Mouse (Mus musculus) liver, embryonic 14.5 days (tissue): ENCODE measurements around the gene OR5BS1P. TPM values are rescaled to one million over a fixed set of nuclear protein-coding genes. Genes with fewer than 3 reads are reported as not detected.
"Not testable (repeated sequence)": the region's sequence is repeated elsewhere in the genome, so short reads cannot be mapped to it uniquely, and the experiment has no call there.

Source experiments
- ATAC-seq: fragments of 200-750 bp; cut with Nextera tagmentation; 2 replicates; pipeline ENCODE4 v1.8.0; 2017; ENCODE audit warnings: moderate number of reproducible peaks, mild to moderate bottlenecking, moderate library complexity; ENCODE audit not compliant: insufficient read depth
- DNase-seq, 3 experiments: peaks; one replicate each; pipeline ENCODE4 v3.0.0-alpha.2; 2012 to 2013; ENCODE audit warnings: low read depth in 3 of 3, low spot score in 3 of 3
- H3K27ac ChIP-seq: fragments of 300-500 bp; sonication (generic); 2 replicates; pipeline ENCODE4 v1.5.1; 2014; ENCODE audit warnings: moderate library complexity, mild to moderate bottlenecking, control low read depth, inconsistent platforms
- H3K27me3 ChIP-seq: fragments of 300-500 bp; sonication (generic); 2 replicates; pipeline ENCODE4 v1.6.1; 2014; ENCODE audit warnings: mild to moderate bottlenecking, low read length, moderate library complexity; ENCODE audit not compliant: control insufficient read depth, insufficient read depth
- H3K36me3 ChIP-seq: fragments of 300-500 bp; sonication (generic); replicated peaks from 2 replicates; pipeline ENCODE4 v1.6.1; 2014; ENCODE audit warnings: low read depth; ENCODE audit not compliant: control insufficient read depth, insufficient read depth
- H3K4me1 ChIP-seq, 2 experiments: fragments of 200-500 bp in 1 of 2; fragments of 300-500 bp in 1 of 2; sonication (generic) in 1 of 2; replicated peaks; 2 replicates each; pipeline ENCODE4 v1.6.1; 2012 to 2014; ENCODE audit warnings: antibody characterized with exemption in 1 of 2, inconsistent platforms in 1 of 2, low read length in 1 of 2; ENCODE audit not compliant: control insufficient read depth in 2 of 2, insufficient read depth in 2 of 2
- H3K4me2 ChIP-seq: fragments of 300-500 bp; sonication (generic); 2 replicates; pipeline ENCODE4 v1.6.1; 2014; ENCODE audit warnings: low read depth, mild to moderate bottlenecking, control low read depth, moderate library complexity
- H3K4me3 ChIP-seq, 2 experiments: fragments of 200-500 bp in 1 of 2; fragments of 300-500 bp in 1 of 2; sonication (generic) in 1 of 2; 2 replicates each; pipeline ENCODE4 v1.5.1; 2012 to 2014; ENCODE audit warnings: low read depth in 2 of 2, low read length in 2 of 2, mild to moderate bottlenecking in 2 of 2, control low read depth in 1 of 2, inconsistent platforms in 1 of 2, moderate library complexity in 1 of 2; ENCODE audit not compliant: insufficient read depth in 1 of 2
- H3K9ac ChIP-seq: fragments of 300-500 bp; sonication (generic); replicated peaks from 2 replicates; pipeline ENCODE4 v1.6.1; 2014; ENCODE audit warnings: mild to moderate bottlenecking, control low read depth, moderate library complexity
- H3K9me3 ChIP-seq: fragments of 300-500 bp; sonication (generic); 2 replicates; pipeline ENCODE4 v1.6.1; 2016; ENCODE audit warnings: low read length, mixed read lengths; ENCODE audit not compliant: control insufficient read depth
- CTCF ChIP-seq: IDR thresholded peaks from 2 replicates; pipeline ENCODE4 v1.5.1; 2016; ENCODE audit warnings: antibody characterized with exemption, low read depth, control low read depth
- EP300 ChIP-seq: IDR thresholded peaks from 2 replicates; pipeline ENCODE4 v1.6.1; 2016; ENCODE audit warnings: antibody characterized with exemption, low read depth
- WGBS: fragments of 180-500 bp; shearing (Covaris S2); extraction: QIAGEN DNeasy Blood & Tissue Kit; methylation state at CpG from one replicate; pipeline ENCODE4 v1.1.7; 2014; ENCODE audit not compliant: insufficient replicate concordance; 5-methylcytosine and 5-hydroxymethylcytosine counted together
- polyA plus RNA-seq, 2 experiments: library from polyadenylated mRNA; depleted of rRNA in 1 of 2; stranded (reverse) in 1 of 2; unstranded in 1 of 2; fragments of >200 nt; fragmentation: Nextera tagmentation in 1 of 2; extraction: Ambion mirVana in 1 of 2; gene quantifications; 2 replicates each; pipeline versions ENCODE4 v1.2.1 to v1.2.3; 2012 to 2014

Gene OR5BS1P
- polyA plus RNA-seq, 2 experiments: not detected

DNA sequence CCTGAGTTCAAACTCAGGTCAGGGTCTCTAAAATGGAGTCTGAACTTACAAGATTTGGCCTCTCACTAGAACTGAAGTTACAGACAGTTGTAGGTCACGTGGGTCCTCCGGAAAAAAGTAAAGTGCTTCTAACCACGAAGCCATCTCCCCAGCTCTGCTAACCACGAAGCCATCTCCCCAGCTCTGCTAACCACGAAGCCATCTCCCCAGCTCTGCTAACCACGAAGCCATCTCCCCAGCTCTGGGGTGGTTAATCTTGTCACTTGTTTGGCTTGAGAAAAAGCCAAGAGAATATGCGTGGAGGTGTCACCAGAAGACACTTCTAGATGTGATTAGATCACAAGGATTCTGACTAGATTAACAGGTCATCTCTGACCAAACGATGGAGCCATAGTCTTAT, 44.5 kb downstream of the OR5BS1P start:
- peaks cover 9% of the 10 kb centered on the region for H3K36me3 ChIP-seq
- H3K4me2 ChIP-seq: no peak overlapping the region
- no peak overlapping the region for H3K27ac ChIP-seq
- no peak overlapping the region for H3K4me3 ChIP-seq
- H3K9ac ChIP-seq: no peak overlapping the region
- H3K9me3 ChIP-seq: no peaks in the 10 kb centered on the region
- H3K4me1 ChIP-seq: peaks cover 0 to 3% of the 10 kb centered on the region in 2 experiments; a peak in 2 of 4 replicates
- DNase-seq: no peak
- ATAC-seq: no peak
- WGBS: 16% methylated on average over 8 of the region's 8 CpGs
- H3K27me3 ChIP-seq: no peaks in the 10 kb centered on the region
- no peak for TF ChIP-seq CTCF
- no peak for TF ChIP-seq EP300

- H3K4me3 ChIP-seq, H3K27me3 ChIP-seq, H3K4me2 ChIP-seq, ATAC-seq, H3K9me3 ChIP-seq, DNase-seq, H3K9ac ChIP-seq, H3K4me1 ChIP-seq, H3K27ac ChIP-seq: not testable (repeated sequence)
- H3K36me3 ChIP-seq: peaks cover 15% of the 10 kb centered on the region
- 47% methylated on average over 2 of the region's 2 CpGs for WGBS
Measured at GRCm38 (mm10) chr15:98514845-98515244, 45.1 kb downstream of the OR5BS1P start.

DNA sequence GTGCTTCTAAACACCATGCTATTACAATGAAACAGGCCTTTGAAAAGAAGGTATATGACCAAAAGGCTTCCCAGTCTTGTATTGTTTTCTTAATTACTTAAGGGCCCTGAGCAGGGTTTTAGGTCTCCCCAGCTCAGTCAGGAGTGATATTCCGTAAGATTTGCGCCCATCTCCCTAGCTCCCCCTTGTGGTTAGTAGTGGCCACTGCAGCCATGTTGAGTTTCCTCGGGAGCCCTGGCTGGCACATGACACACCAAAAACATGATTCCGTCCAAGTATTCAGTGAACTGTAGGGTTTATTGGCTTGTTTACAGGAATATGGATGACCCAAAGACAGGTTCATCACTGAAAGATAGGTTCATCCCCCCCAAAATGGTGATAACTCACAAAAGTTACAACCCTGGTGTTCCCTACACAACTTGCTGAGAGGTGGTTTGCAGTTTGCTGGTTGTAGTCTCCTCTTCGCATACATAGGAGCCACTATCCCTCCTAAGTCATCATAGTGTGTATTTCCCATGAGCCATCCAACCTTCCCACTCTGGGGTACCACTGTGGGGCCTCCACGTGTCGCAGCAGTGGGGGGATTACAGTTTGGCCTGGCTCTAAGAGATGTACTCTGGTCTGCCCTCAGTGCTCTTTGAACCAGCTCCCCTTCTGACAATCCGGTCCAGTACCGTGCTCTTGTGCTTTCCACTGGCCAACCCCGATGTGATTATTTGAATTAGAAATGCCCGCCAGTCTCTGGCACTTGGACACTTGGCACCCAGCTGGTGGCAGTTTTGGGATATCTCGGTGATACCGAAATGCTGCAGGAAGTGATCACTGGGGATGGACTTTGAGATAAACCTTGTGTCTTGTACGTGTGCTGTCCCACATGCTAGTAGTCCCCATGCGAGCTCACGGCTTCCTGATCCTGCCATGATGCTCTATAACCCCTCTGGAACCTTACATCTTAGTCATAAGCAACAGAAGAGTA, 48.0 kb downstream of the OR5BS1P start:
- no peak overlapping the region for H3K4me2 ChIP-seq
- TF ChIP-seq CTCF (peak; percentile 98), EP300 (no peak)
- H3K9me3 ChIP-seq: no peaks in the 10 kb centered on the region
- H3K27ac ChIP-seq: no peak overlapping the region
- ATAC-seq: peak; percentile 42
- peak in 1 of 3 experiments; percentile 34 for DNase-seq
- H3K9ac ChIP-seq: no peak overlapping the region
- peaks cover 41% of the 10 kb centered on the region for H3K36me3 ChIP-seq
- 46% methylated on average over 16 of the region's 16 CpGs for WGBS
- H3K4me1 ChIP-seq: no peaks in the 10 kb centered on the region
- no peaks in the 10 kb centered on the region for H3K27me3 ChIP-seq
- H3K4me3 ChIP-seq: no peak overlapping the region

DNA sequence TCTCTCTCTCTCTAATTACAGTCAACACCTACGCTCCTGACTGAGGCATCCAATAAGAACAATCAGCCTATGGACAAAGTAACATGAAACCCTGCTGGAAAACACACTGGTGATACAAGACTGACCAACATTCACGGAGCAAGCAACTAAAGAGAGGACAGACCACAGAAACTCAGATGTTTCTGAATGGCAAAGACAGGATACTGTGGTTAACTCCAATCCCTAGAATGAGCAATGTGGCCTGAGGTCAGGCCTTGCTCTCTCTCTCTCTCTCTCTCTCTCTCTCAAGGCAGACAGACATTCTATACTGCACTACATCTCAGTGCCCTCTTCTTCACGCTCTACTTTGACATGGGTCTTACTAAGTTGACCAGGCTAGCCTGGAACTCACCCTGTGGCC, 51.5 kb downstream of the OR5BS1P start:
- Histone ChIP-seq H3K36me3 (peaks cover 72% of the 10 kb centered on the region), H3K9me3 (no peaks in the 10 kb centered on the region), H3K9ac (no peak overlapping the region), H3K4me3 (no peak overlapping the region), H3K27ac (no peak overlapping the region), H3K4me1 (peaks cover 2 to 3% of the 10 kb centered on the region in 2 experiments), H3K27me3 (no peaks in the 10 kb centered on the region), H3K4me2 (no peak overlapping the region)
- no peak for ATAC-seq
- WGBS: 77% methylated on average over 3 of the region's 3 CpGs
- no peak for TF ChIP-seq EP300
- no peak for TF ChIP-seq CTCF
- no peak for DNase-seq

GRCm38 (mm10) chr15:98526057-98526456, 56.4 kb downstream of the OR5BS1P start:
- WGBS: 46% methylated on average over 5 of the region's 5 CpGs
- Histone ChIP-seq H3K27me3 (no peaks in the 10 kb centered on the region), H3K4me1 (peaks cover 3 to 5% of the 10 kb centered on the region in 2 experiments), H3K27ac (peak overlapping the region; percentile 56), H3K9me3 (no peaks in the 10 kb centered on the region), H3K4me3 (no peak overlapping the region), H3K9ac (0 out of 2 replicates have a peak overlapping the region, but pooled peaks have one; percentile 23), H3K36me3 (peaks cover 88% of the 10 kb centered on the region), H3K4me2 (no peak overlapping the region; the same call in 1 of the 2 replicates)
- TF ChIP-seq CTCF (no peak), EP300 (no peak)
- ATAC-seq: peak; percentile 76
- peak in 2 of 3 experiments; percentile 40 to 41 for DNase-seq
